Mouse (Mus musculus) bone marrow macrophage, adult 2 months (primary cell): Measurements from ENCODE around the gene Anks6. TPM values are rescaled to one million over a fixed set of nuclear protein-coding genes. Genes with fewer than 3 reads are reported as not detected.
A peak's percentile ranks its signal among the peaks of the same experiment; 100 is the strongest.

Experiments
- H3K27ac ChIP-seq: 2 replicates; pipeline ENCODE4 v1.5.1; 2012; ENCODE audit warnings: low read depth, low read length; ENCODE audit not compliant: insufficient read depth
- H3K4me1 ChIP-seq: 2 replicates; pipeline ENCODE4 v1.6.1; 2012; ENCODE audit warnings: low read length; ENCODE audit not compliant: control insufficient read depth, insufficient read depth
- H3K4me3 ChIP-seq: 2 replicates; pipeline ENCODE4 v1.5.1; 2012; ENCODE audit warnings: mild to moderate bottlenecking, low read length, moderate library complexity; ENCODE audit not compliant: insufficient read depth
- CTCF ChIP-seq: IDR thresholded peaks from 2 replicates; pipeline ENCODE4 v1.5.1; 2012; ENCODE audit warnings: low read depth, mild to moderate bottlenecking, low read length, moderate library complexity
- POLR2A ChIP-seq: IDR thresholded peaks from 2 replicates; pipeline ENCODE4 v1.6.1; 2012; ENCODE audit warnings: mild to moderate bottlenecking, low read depth, low read length, borderline replicate concordance
- polyA plus RNA-seq: library from polyadenylated mRNA; stranded (reverse); fragments of >200 nt; gene quantifications from 2 replicates; pipeline ENCODE4 v1.2.4, GENCODE M21; 2012; ENCODE audit not compliant: missing spikeins, insufficient read depth, insufficient read length

Anks6 gene
- polyA plus RNA-seq, 1 experiment: 2.4 TPM

DNA sequence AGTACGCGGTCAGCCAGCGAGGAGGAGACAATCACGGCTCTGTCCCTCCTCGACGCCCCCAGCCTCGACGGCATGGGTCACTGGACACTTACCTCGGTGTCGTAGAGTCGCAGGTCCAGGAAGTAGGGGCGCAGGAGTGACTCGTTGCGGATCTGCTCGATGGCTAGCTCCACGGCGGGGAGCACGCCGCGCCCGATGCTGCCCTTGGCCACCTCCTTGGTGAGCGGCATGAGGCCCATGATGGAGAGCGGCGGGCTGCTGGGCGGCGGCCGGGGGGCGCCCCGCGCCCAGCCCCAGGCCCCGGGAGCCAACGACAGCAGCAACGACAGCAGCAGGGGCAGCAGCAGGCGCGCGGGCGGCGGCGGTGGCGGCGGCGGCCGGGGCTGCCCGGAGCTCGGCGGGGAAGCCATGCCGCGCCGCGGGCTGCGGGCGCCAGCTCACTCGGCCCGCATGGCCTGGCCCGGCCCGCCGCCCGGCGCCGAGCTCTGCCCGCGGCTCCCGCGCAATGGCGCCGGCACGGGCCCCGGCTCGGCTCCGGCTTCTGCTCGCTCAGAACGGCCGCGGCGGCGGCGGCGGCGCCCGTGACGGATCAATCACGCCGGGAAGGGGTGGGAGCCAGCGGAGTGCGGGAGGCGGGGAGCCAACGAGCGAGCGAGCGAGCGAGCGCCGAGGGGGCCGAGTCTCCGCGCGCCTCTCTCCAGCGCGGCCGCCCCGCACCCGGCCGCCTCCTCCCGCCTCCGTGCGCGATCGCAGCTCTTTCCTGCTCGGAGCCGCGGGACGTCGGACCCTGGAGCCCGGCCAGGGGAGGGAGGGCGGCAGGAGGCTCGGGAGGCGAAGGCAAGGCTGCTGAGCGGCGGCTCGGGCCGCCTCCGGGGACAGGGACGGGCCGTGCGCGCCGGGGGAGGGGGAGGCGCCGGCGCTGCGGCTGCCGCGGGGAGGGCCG is 65.9 kb downstream of the Anks6 start, which contains the start of gene Gabbr2:
Gabbr2 (minus strand) TSS at position 858 of the 943 bp plus-strand sequence.
- Histone ChIP-seq H3K4me1 (no peaks in the 10 kb centered on the region), H3K27ac (no peak within 1 kb of the TSS), H3K4me3 (peak within 1 kb of the TSS; percentile 45)
- TF ChIP-seq POLR2A (no peak), CTCF (no peak)

DNA sequence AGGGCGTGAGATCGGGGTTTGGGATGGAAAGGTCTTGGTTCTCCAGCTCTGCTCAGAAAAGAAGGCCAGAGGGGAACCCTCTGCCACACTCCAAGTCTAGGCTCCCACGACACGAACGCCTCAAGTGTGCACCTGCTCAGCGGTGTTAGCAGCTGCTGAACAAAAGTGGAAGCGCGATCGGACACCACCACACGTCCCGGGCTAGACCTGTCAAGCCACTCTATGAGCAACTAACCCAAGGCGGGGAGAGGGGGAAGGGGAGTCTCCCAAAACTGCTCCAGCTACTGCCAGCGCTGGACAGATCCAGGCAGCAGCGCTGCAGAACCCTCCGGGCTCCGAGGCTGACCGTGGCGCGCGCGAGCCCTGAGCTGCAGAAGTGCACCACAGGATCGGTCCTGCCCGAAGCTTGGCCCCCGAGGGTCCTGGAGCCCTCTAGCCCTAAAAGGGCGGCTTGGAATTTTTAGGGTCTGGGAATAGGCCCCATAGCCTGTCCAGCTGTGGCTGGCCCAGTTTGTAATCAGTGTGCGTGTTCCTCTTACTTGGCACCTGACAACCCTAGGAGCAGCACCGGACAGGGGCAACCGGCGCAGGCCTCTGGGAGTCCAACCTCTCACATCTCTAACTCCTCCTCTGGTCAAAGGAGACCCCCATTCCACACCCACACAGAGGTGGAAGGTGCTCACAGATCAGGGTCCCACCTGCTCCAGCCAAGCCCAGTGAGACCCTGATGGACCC is 66.8 kb downstream of the Anks6 start:
- Histone ChIP-seq H3K27ac (no peak overlapping the region), H3K4me3 (no peak overlapping the region), H3K4me1 (no peaks in the 10 kb centered on the region)
- no peak for TF ChIP-seq CTCF
- TF ChIP-seq POLR2A: no peak

DNA sequence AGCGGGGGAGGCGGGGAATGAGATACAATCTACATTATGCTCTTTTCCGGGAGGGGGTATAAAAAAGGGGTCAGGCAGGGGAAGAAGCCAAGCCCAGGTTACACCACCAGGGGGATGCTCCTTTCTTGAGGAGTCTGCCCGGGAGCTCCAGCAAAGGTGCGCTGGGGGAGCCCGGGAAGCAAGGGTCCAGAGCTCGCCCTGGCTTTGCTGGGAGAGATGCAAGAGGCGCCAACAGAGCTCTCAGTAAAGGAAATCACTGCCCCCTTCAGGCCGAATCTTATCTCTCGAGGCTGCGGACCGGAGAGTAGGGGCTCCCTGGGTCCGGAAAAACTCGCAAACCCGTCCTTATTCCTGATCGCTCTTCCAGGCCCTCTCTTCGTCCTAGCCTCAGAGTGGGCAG is 67.4 kb downstream of the Anks6 start:
- no peak overlapping the region for H3K27ac ChIP-seq
- no peaks in the 10 kb centered on the region for H3K4me1 ChIP-seq
- TF ChIP-seq POLR2A: no peak
- peak; percentile 37; the same call in 1 of the 2 replicates for TF ChIP-seq CTCF

DNA sequence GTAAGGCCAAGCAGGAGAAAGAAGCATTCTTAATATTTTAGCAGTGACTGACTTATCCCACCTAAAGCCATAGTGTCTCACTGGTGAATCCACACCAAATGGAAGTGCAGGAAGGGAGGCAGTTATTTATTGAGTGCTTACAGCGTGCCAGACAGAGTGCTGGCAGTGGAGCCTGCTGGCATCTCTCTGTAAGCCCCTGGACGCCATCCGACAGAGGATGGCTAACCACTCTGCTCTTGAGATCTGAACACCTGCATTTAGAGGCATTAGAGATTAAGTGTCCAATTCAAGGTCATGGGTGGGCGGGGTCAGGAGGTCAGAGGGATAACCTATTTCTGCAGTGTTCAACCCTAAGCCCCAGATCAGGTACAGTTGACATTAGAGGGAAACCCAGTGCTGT is 68.4 kb downstream of the Anks6 start:
- H3K4me3 ChIP-seq: no peak overlapping the region
- H3K4me1 ChIP-seq: no peaks in the 10 kb centered on the region
- TF ChIP-seq POLR2A (no peak), CTCF (no peak)
- no peak overlapping the region for H3K27ac ChIP-seq

More for the DNA sequence above, 67.4 kb downstream of the Anks6 start:
- H3K4me3 ChIP-seq: no peak overlapping the region

DNA sequence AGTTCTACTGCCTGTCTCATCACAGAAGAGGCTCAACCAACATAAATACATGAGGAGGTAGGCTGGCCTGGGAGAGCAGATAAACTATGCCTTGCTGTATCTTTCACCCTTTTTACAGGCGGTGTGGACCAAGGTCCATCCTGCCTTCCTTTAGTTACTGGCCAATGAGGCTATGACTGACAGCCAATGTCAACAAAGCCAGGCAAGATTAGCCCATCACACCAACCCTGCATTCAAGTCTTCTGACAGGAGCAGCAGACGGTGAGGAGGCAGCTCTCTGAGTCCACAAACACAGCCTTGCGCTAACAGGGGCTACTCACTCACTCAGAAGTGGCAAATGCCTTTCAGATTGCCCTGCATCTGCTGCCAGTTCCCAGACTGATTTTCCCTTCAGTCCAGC is 69.0 kb downstream of the Anks6 start:
- no peak for TF ChIP-seq CTCF
- TF ChIP-seq POLR2A: no peak
- no peaks in the 10 kb centered on the region for H3K4me1 ChIP-seq
- no peak overlapping the region for H3K27ac ChIP-seq
- no peak overlapping the region for H3K4me3 ChIP-seq

DNA sequence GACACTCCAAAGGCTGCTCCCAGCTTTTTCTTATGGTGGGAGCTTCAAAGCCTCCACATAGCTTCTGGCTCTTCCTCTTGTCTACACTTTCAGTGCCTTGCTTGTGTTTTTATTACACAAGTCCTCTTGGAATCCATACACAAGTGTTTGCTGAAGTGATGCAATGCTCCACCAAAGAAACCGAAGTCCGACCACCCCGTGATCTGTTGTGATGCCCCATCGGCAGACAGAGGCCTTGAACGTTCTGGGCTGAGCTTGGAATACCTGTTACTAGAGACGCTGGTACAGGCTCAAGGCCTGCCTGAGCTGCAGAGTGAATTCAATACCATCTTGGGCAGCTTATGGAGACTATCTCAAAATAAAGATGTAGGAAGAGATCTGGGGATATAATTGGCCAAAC is 69.4 kb downstream of the Anks6 start:
- Histone ChIP-seq H3K4me1 (no peaks in the 10 kb centered on the region), H3K4me3 (no peak overlapping the region), H3K27ac (no peak overlapping the region)
- TF ChIP-seq CTCF (no peak), POLR2A (no peak)

DNA sequence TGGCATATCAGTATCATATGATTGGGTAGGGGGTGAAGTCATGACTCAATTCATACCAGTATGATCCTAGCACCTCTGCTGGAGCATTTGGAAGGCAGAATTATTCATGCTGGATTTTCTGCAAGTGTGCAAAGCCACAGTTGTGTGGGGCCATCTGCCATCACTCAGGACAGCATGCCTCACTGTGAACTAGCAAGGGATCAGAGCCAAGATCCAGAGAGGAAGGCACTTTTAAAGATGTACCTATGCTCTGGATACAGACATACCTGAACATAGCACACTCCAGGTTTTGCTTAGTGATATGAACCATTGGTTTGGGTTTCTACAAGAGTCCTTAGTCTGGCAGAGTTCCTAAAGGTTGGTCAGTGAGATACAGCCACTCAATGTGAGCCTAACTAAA is 71.2 kb downstream of the Anks6 start:
- H3K4me1 ChIP-seq: no peaks in the 10 kb centered on the region
- H3K27ac ChIP-seq: no peak overlapping the region
- TF ChIP-seq CTCF (no peak), POLR2A (no peak)
- H3K4me3 ChIP-seq: no peak overlapping the region

DNA sequence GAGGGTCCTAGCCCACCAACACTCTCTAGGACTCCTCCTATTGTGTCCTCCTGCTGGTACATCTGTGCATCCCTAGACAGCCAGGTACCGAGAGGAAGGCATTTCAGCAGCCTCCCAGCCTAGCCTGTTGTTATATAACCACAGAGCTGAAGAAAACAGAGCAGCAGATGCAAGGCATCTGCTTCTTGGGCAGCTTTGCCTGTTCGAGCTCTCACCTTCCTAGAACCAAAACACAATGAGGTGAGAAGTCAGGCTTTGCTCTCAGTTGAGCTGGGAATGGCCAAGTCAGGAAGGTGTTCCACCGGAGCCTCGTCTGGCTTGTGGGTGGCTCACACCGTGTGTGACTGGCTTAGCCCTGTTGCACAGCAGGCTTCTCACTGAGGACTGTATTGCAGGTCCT is 74.3 kb downstream of the Anks6 start:
- no peak overlapping the region for H3K4me3 ChIP-seq
- TF ChIP-seq POLR2A: no peak
- no peak for TF ChIP-seq CTCF
- no peaks in the 10 kb centered on the region for H3K4me1 ChIP-seq
- H3K27ac ChIP-seq: no peak overlapping the region

DNA sequence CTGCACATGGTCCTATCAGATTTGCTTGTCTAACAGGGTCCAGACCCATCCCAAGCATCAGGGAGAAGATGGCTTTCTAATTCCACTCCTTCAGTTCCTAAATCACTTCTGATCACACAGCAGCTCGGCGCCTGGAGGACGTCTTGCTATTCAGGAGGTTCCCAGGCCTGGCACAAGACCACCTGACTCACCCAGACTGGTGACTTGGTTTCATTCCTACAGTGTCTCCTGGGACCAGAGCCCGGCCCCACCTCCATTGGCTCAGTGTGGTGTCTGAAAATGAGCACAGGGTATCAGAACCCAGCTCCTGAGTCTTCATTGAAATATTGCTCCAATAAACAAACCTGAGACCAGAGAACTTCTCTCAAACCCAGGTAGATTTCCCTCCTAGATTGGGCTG is 75.1 kb downstream of the Anks6 start:
- no peak for TF ChIP-seq POLR2A
- no peak for TF ChIP-seq CTCF
- no peak overlapping the region for H3K27ac ChIP-seq
- no peaks in the 10 kb centered on the region for H3K4me1 ChIP-seq
- H3K4me3 ChIP-seq: no peak overlapping the region

DNA sequence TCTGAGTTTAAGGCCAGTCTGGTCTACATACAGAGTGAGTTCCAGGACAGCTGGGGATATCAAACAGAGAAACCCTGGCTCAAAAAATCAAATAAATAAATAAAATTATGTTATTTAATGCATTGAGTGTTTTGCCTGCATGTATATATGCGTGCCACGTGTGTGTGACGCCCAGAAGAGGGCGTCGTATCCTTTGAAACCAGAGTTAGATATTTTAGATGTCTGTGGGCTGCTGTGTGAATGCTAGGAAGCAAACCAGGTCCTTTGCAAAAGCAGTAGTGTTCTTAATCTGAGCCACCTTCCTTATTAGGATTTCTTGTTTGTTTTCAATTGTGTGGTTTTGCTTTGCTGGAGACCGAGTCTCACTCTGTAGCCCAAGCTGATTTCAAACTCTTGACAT is 78.9 kb downstream of the Anks6 start:
- Histone ChIP-seq H3K4me3 (no peak overlapping the region), H3K27ac (no peak overlapping the region), H3K4me1 (peaks cover 9% of the 10 kb centered on the region)
- TF ChIP-seq POLR2A (no peak), CTCF (no peak; the same call in 1 of the 2 replicates)
